Comparison of ENCODE assay signal across 13 mouse cellular contexts in genomic region chr15:92679541-92679940, GRCm38 (mm10).
"Had no signal": no experiment of that assay in that cellular context is flagged by ENCODE, and none has a peak within 500 bp of the region (broad histone marks: within the 10 kb centered on the region; RNA-seq: fewer than 3 reads in every experiment).

No protein-coding gene starts in this region.

- H3K27me3 ChIP-seq: liver, embryonic 15.5 days; midbrain, embryonic 13.5 days; neural tube, embryonic 12.5 days had no signal

- ATAC-seq: lung, postnatal 0 days; midbrain, embryonic 13.5 days had no signal

- H3K4me3 ChIP-seq: layer of hippocampus, adult 2 months; limb, embryonic 10.5 days; liver, embryonic 15.5 days; midbrain, embryonic 13.5 days; neural tube, embryonic 12.5 days had no signal

- H3K27ac ChIP-seq: layer of hippocampus, adult 2 months; limb, embryonic 10.5 days; liver, embryonic 15.5 days; midbrain, embryonic 13.5 days; neural tube, embryonic 12.5 days had no signal

- H3K4me2 ChIP-seq: liver, embryonic 11.5 days; liver, embryonic 15.5 days; midbrain, embryonic 13.5 days; neural tube, embryonic 12.5 days had no signal

- DNase-seq: kidney, adult 18-20 months; kidney, postnatal 10 days; kidney, postnatal 4 days; lung, adult 2 months; lung, postnatal 36 days; thymus, postnatal 36 days had no signal

- H3K36me3 ChIP-seq: limb, embryonic 10.5 days; liver, embryonic 15.5 days; midbrain, embryonic 13.5 days; neural tube, embryonic 12.5 days had no signal

- H3K9me3 ChIP-seq: limb, embryonic 10.5 days; liver, embryonic 15.5 days; midbrain, embryonic 13.5 days; neural tube, embryonic 12.5 days had no signal

- H3K4me1 ChIP-seq: limb, embryonic 10.5 days; liver, embryonic 15.5 days; midbrain, embryonic 13.5 days; neural tube, embryonic 12.5 days had no signal

- H3K9ac ChIP-seq: liver, embryonic 15.5 days; midbrain, embryonic 13.5 days; neural tube, embryonic 12.5 days had no signal
